Mouse (Mus musculus): ENCODE measurements around the gene N4bp2. TPM values are rescaled to one million over a fixed set of nuclear protein-coding genes. Genes with fewer than 3 reads are reported as not detected.

Gene N4bp2
- total and polyA plus RNA-seq, 3 experiments = 11.4 to 50.6 (median 12.9) TPM

DNA sequence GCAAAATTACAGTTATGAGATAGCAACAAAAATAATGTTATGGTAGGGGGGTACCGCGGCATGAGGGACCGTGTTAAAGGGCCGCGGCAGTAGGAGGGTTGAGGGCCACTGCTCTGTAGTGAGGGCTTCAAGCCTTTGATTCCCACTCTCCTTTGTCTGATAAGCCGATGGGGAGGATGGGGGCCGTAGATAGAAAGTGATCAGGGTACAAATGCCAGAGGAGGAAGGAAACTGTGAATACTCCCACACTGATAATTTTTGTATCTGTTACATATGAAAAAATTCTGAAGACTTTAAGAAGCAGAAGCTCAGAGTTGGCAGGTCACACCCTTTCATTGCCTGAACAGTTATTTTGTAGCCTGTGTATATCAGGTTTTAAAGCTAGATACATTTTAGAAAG lies 79.6 kb downstream of the N4bp2 start:
- no peak for TF ChIP-seq SMC3 (IDR thresholded peaks at IDR 0.05; ENCODE audit: low read depth, low read length)
- TF ChIP-seq MYB (IDR thresholded peaks at IDR 0.05; ENCODE audit: low read depth, low read length) = peak; percentile 58
- TF ChIP-seq GATA1 (IDR thresholded peaks at IDR 0.05; ENCODE audit: low read depth, low read length) = peak; percentile 95
- no peak for TF ChIP-seq NRF1 (IDR thresholded peaks at IDR 0.05; ENCODE audit: insufficient read depth, low read depth, low read length, poor library complexity, severe bottlenecking)
- TF ChIP-seq E2F4 (IDR thresholded peaks at IDR 0.05; ENCODE audit: borderline replicate concordance, low read depth, low read length) = no peak
- TF ChIP-seq MAZ (IDR thresholded peaks at IDR 0.05; ENCODE audit: low read depth, low read length) = peak; percentile 75
- no peak for TF ChIP-seq ELF1 (IDR thresholded peaks at IDR 0.05; ENCODE audit: low read depth, low read length)
- 0 out of 2 replicates have a peak, but pooled peaks have one; percentile 37 for TF ChIP-seq TBP (IDR thresholded peaks at IDR 0.05; ENCODE audit: low read depth, low read length)
- TF ChIP-seq NELFE (IDR thresholded peaks at IDR 0.05; ENCODE audit: low read depth, low read length) = no peak
- TF ChIP-seq ETS1 (IDR thresholded peaks at IDR 0.05; ENCODE audit: low read depth, low read length) = peak; percentile 89
- TF ChIP-seq ZNF384 (IDR thresholded peaks at IDR 0.05; ENCODE audit: low read depth, low read length) = peak; percentile 77
- no peak for TF ChIP-seq MYC (IDR thresholded peaks at IDR 0.05; ENCODE audit: low read depth, low read length)
- TF ChIP-seq POLR2A (IDR thresholded peaks at IDR 0.05; ENCODE audit: control insufficient read depth in 1 of 2, insufficient read depth in 1 of 2, low read depth in 1 of 2, low read length in 2 of 2, poor library complexity in 1 of 2) = no peak
- TF ChIP-seq USF2 (IDR thresholded peaks at IDR 0.05; ENCODE audit: borderline replicate concordance in 1 of 2, insufficient read depth in 1 of 2, low read depth in 1 of 2, low read length in 2 of 2) = no peak
- TF ChIP-seq ZC3H11A (IDR thresholded peaks at IDR 0.05; ENCODE audit: low read depth, low read length) = no peak
- TF ChIP-seq SIN3A (IDR thresholded peaks at IDR 0.05; ENCODE audit: low read length) = peak; percentile 77
- TF ChIP-seq ZMIZ1 (IDR thresholded peaks at IDR 0.05; ENCODE audit: low read depth, low read length) = no peak
- peak; percentile 93 for TF ChIP-seq TCF12 (IDR thresholded peaks at IDR 0.05; ENCODE audit: low read depth, low read length)
- peak; percentile 95 for TF ChIP-seq RCOR1 (IDR thresholded peaks at IDR 0.05; ENCODE audit: low read depth, low read length)
- TF ChIP-seq CHD2 (IDR thresholded peaks at IDR 0.05; ENCODE audit: low read length) = no peak
- no peak; the same call in 1 of the 2 replicates for TF ChIP-seq RAD21 (IDR thresholded peaks at IDR 0.05; ENCODE audit: low read depth, low read length)
- no peak for TF ChIP-seq JUND (IDR thresholded peaks at IDR 0.05; ENCODE audit: low read depth, low read length)
- TF ChIP-seq ZKSCAN1 (IDR thresholded peaks at IDR 0.05; ENCODE audit: low read depth, low read length) = no peak
- TF ChIP-seq EP300 (IDR thresholded peaks at IDR 0.05; ENCODE audit: low read depth in 1 of 2, low read length in 2 of 2) = peak; percentile 94
- no peak for TF ChIP-seq CTCF (IDR thresholded peaks at IDR 0.05 in 2 of 3, conservative IDR thresholded peaks at IDR 0.05 in 1 of 3; ENCODE audit: control insufficient read depth in 1 of 3, insufficient read depth in 1 of 3, low read depth in 2 of 3, low read length in 3 of 3, poor library complexity in 1 of 3, severe bottlenecking in 1 of 3)
- peak; percentile 44; the same call in 1 of the 2 replicates for TF ChIP-seq BHLHE40 (IDR thresholded peaks at IDR 0.05; ENCODE audit: borderline replicate concordance, low read depth, low read length)
- peaks cover 0 to 20% of the 10 kb centered on the region in 2 experiments; a peak in 2 of 4 replicates for H3K36me3 ChIP-seq (ENCODE audit: control insufficient read depth in 1 of 2, insufficient read depth in 2 of 2, low read length in 2 of 2)
- DNase-seq (ENCODE audit: low read depth, low spot score) = peak; percentile 84
- H3K79me2 ChIP-seq (ENCODE audit: control insufficient read depth, insufficient read depth, low read length, poor library complexity) = no peaks in the 10 kb centered on the region
- no peaks in the 10 kb centered on the region for H3K9me3 ChIP-seq (replicated peaks; ENCODE audit: insufficient read depth, low read length)
- peak overlapping the region; percentile 70 for H3K27ac ChIP-seq (ENCODE audit: control insufficient read depth, low read depth, low read length)
- peaks cover 8 to 30% of the 10 kb centered on the region in 2 experiments for H3K4me1 ChIP-seq (ENCODE audit: control insufficient read depth in 1 of 2, insufficient read depth in 2 of 2, low read length in 2 of 2)
- peak overlapping the region; percentile 3; the same call in 1 of the 2 replicates for H3K9ac ChIP-seq (ENCODE audit: control insufficient read depth, low read depth, low read length, poor library complexity, severe bottlenecking)
- no peaks in the 10 kb centered on the region for H3K27me3 ChIP-seq (ENCODE audit: control insufficient read depth in 1 of 2, insufficient read depth in 2 of 2, low read length in 2 of 2)
- H3K4me3 ChIP-seq (ENCODE audit: control insufficient read depth in 1 of 2, insufficient read depth in 1 of 2, low read depth in 2 of 2, low read length in 2 of 2) = peak overlapping the region in 1 of 2 experiments; percentile 10; a peak in 2 of 4 replicates

All from MEL (cell line).